ENCODE assay signal across 14 mouse cellular contexts in genomic region chr11:100870968-100871350, GRCm38 (mm10). TPM values are rescaled to one million over a fixed set of nuclear protein-coding genes. Genes with fewer than 3 reads are reported as not detected.
DNase-seq lines count a peak whose midpoint lies in the region.
"Had no signal": no experiment of that assay in that cellular context is flagged by ENCODE, and none has a peak within 500 bp of the region (broad histone marks: within the 10 kb centered on the region; RNA-seq: fewer than 3 reads in every experiment).

No protein-coding gene starts in this region.

- DNase-seq in urinary bladder, adult 2 months (ENCODE audit: low spot score) = peak; percentile 8
- DNase-seq in urinary bladder, postnatal 36 days (ENCODE audit: low spot score in 2 of 2) = no peak
- DNase-seq in thymus, postnatal 14 days = peak; percentile 78
- peak; percentile 69 for DNase-seq in thymus, postnatal 4 days
- no peak for DNase-seq in spleen, postnatal 14 days (ENCODE audit: low spot score in 2 of 2)
- DNase-seq in adrenal gland, postnatal 36 days = no peak
- DNase-seq: B cell, adult 2 months; cerebellum, adult 11 months; cerebellum, adult 9-11 months; cerebellum, postnatal 25 days; gastrocnemius, postnatal 25 days; heart, adult 18-20 months; heart, postnatal 10 days; heart, postnatal 4 days had no signal

RNA-seq across cellular contexts. Expression of gene Stat5a, which starts 11.8 kb away (rescaled TPM):
- polyA plus RNA-seq in urinary bladder, adult 2 months (2012; rRNA removed) = 9.0 and 11.4 TPM in 2 replicates
- total RNA-seq in adrenal gland, postnatal 36 days (2021) = 10 to 100 TPM; 26.3 to 39.8 TPM

RNA-seq across cellular contexts. Expression of gene Stat5b, which starts 20.4 kb away (rescaled TPM):
- 18.1 and 21.5 TPM in 2 replicates for polyA plus RNA-seq in urinary bladder, adult 2 months (2012; rRNA removed)
- 100 to 1,000 TPM in 1 of 2 experiments, 10 to 100 TPM in 1; 58.3 to 111 TPM for total RNA-seq in adrenal gland, postnatal 36 days (2021)

Comparison
In these comparisons a context has a peak if more than half of its experiments do, and no peak if none do; other contexts are left out.
1. DNase-seq: peak in urinary bladder, adult 2 months (single experiment), thymus, postnatal 14 days (single experiment) and thymus, postnatal 4 days (single experiment); none in urinary bladder, postnatal 36 days (0 of 2), spleen, postnatal 14 days (0 of 2) and adrenal gland, postnatal 36 days (0 of 2).